Comparison of ENCODE assay signal across 8 mouse cellular contexts in the genomic region with DNA sequence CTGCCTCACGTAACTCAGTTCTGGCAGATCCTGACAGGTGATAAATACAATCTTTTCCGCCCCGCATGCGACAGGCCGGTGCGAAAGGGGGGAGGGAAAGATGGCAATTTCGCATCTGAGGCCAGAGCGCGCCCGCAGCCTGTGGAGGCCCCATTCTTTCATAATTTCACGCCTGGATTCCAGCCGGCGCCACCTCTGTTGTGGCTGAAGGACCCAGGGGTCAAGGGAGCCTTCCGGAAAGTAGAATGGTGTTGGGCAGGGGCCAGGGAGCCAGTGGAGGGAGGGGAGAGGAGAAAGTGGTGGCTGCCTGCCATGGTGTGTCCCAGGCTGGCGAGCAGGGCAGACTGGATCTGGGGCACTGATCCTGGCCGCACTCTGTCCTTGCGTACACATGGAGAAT.
DNase-seq lines count a peak whose midpoint lies in the region; ATAC-seq and TF ChIP-seq lines count a peak whose summit lies in the region.

No protein-coding gene starts in this region.

- 66% methylated on average over 17 of the region's 17 CpGs for WGBS in limb, embryonic 14.5 days
- WGBS in neural tube, embryonic 14.5 days = 10% methylated on average over 16 of the region's 17 CpGs

- H3K9ac ChIP-seq in limb, embryonic 14.5 days (ENCODE audit: low read depth, low read length, severe bottlenecking) = no peak overlapping the region
- no peak overlapping the region for H3K9ac ChIP-seq in neural tube, embryonic 14.5 days (replicated peaks; ENCODE audit: low read depth, low read length)

- intact Hi-C loops in gastrocnemius, postnatal 14 days (cut with DNase I; ENCODE audit: low total_unique reads) = no loop called here

- no peaks in the 10 kb centered on the region for H3K9me3 ChIP-seq in limb, embryonic 14.5 days (ENCODE audit: control insufficient read depth, low read length)
- H3K9me3 ChIP-seq in neural tube, embryonic 14.5 days (ENCODE audit: control insufficient read depth, low read length) = no peaks in the 10 kb centered on the region

- H3K4me3 ChIP-seq in limb, embryonic 14.5 days (replicated peaks; ENCODE audit: low read length) = no peak overlapping the region
- H3K4me3 ChIP-seq in neural tube, embryonic 14.5 days (ENCODE audit: low read depth, low read length) = no peak overlapping the region

- no peaks in the 10 kb centered on the region for H3K4me1 ChIP-seq in limb, embryonic 14.5 days (ENCODE audit: control insufficient read depth, insufficient read depth, low read length)
- H3K4me1 ChIP-seq in neural tube, embryonic 14.5 days (ENCODE audit: control insufficient read depth, insufficient read depth, low read length) = peaks cover 9% of the 10 kb centered on the region; the same call in 1 of the 2 replicates

- no peaks in the 10 kb centered on the region; the same call in 1 of the 2 replicates for H3K27me3 ChIP-seq in limb, embryonic 14.5 days (ENCODE audit: control insufficient read depth, insufficient read depth, low read length)
- no peaks in the 10 kb centered on the region for H3K27me3 ChIP-seq in neural tube, embryonic 14.5 days (ENCODE audit: control insufficient read depth, insufficient read depth, low read length)

- H3K4me2 ChIP-seq in limb, embryonic 14.5 days (replicated peaks; ENCODE audit: low read depth, low read length, severe bottlenecking) = no peak overlapping the region
- peak overlapping the region; percentile 34; the same call in 1 of the 2 replicates for H3K4me2 ChIP-seq in neural tube, embryonic 14.5 days (ENCODE audit: low read depth, low read length)

- no peak; the same call in 1 of the 2 replicates for ATAC-seq in limb, embryonic 14.5 days (ENCODE audit: low FRiP score, low read depth)
- ATAC-seq in neural tube, embryonic 14.5 days (ENCODE audit: low read depth) = peak; percentile 49; the same call in 1 of the 2 replicates
- ATAC-seq in megakaryocyte, adult 5-6 weeks (ENCODE audit: poor library complexity, severe bottlenecking) = no peak

- peak; percentile 23 for DNase-seq in gastrocnemius, postnatal 14 days
- no peak for DNase-seq in gastrocnemius, postnatal 25 days
- peak; percentile 38 to 59 for DNase-seq in cerebellum, postnatal 4 days (ENCODE audit: low spot score in 2 of 2)
- DNase-seq in heart, postnatal 4 days = peak; percentile 56
- DNase-seq in limb, embryonic 14.5 days (ENCODE audit: low spot score) = peak; percentile 26
- DNase-seq in adipocyte (ENCODE audit: low spot score) = no peak

- no peak for TF ChIP-seq POLR2A in limb, embryonic 14.5 days (IDR thresholded peaks at IDR 0.05; ENCODE audit: borderline replicate concordance, extremely low read depth, insufficient read depth, insufficient read length)

- H3K27ac ChIP-seq in limb, embryonic 14.5 days (replicated peaks; ENCODE audit: low read depth, low read length) = no peak overlapping the region
- no peak overlapping the region for H3K27ac ChIP-seq in neural tube, embryonic 14.5 days (ENCODE audit: low read depth, low read length)

- H3K36me3 ChIP-seq in limb, embryonic 14.5 days (ENCODE audit: control insufficient read depth, insufficient read depth, low read length) = no peaks in the 10 kb centered on the region
- H3K36me3 ChIP-seq in neural tube, embryonic 14.5 days (ENCODE audit: control insufficient read depth, insufficient read depth, low read length) = no peaks in the 10 kb centered on the region

Comparison
In these comparisons a context has a peak if more than half of its experiments do, and no peak if none do; other contexts are left out.
1. DNase-seq: peak in gastrocnemius, postnatal 14 days (single experiment), cerebellum, postnatal 4 days (2 of 2), heart, postnatal 4 days (single experiment) and limb, embryonic 14.5 days (single experiment); none in gastrocnemius, postnatal 25 days (single experiment) and adipocyte (single experiment).